Mouse (Mus musculus) E14TG2a.4 (cell line): ENCODE results near the gene Gpatch8.

Source experiments
- CTCF ChIP-seq: conservative IDR thresholded peaks from 2 replicates; pipeline ENCODE4 v1.5.1; 2014; ENCODE audit warnings: low read length
- NANOG ChIP-seq: IDR thresholded peaks from 2 replicates; pipeline ENCODE4 v1.6.1; 2014; ENCODE audit warnings: borderline replicate concordance, low read length, mixed read lengths
- POU5F1 ChIP-seq: IDR thresholded peaks from 2 replicates; pipeline ENCODE4 v1.6.1; 2014; ENCODE audit warnings: low read length, borderline replicate concordance

- TF ChIP-seq CTCF (no peak), NANOG (no peak), POU5F1 (no peak)
Measured at GRCm38 (mm10) chr11:102442089-102442488, 114.1 kb downstream of the Gpatch8 start.
